Mouse (Mus musculus): ENCODE results near the gene Klc2. TPM values are rescaled to one million over a fixed set of nuclear protein-coding genes. Genes with fewer than 3 reads are reported as not detected.
"Not testable (repeated sequence)": the region's sequence is repeated elsewhere in the genome, so short reads cannot be mapped to it uniquely, and the experiment has no call there.

Klc2 gene
- polyA plus RNA-seq, 1 experiment from 2014 or later, result 7.3 TPM

DNA sequence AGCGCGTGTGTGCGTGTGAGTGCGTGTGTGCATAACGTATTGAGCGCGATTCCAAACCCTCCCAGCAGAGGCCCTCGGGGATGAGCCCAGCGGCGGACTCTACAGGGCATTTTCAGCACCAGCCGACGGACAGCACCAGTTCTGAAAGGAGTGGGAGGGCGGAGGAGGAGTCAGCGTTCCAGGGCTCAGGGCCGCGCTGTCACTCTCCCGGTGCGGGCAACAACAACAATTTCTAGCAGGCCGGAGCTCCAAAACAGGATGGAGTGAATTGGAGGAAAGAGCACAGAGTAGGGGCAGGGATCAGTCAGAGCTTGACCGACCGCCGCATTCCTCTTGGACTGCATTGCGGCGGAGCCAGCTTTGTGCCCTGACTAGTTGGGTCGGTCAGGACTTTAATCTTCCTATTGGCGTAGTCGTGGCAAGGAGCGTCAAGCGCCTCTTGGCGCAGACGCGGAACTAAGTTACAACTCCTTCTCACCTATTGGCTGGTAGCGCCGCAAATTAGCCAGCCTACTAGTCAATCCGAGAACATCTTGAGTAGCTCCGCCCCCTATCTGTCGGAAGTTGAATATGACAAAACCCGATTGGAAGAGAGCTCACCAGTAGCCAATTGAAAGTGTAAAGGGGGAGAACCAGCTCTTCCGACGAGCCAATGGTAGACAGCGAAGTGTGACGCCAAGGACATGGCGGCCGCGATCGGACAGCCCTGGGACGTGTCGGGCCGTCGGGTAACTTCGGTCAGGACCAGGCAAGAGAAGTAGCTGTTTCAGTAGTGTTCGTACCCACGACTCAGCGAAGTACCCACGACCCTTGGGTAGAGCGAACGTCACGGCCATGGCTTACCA is 30.3 kb downstream of the Klc2 start, which contains the start of gene Yif1a:
Gene Yif1a, plus strand, starts transcription at position 655 of the 845 bp plus-strand sequence.
- ATAC-seq (replicated peaks; ENCODE audit: low FRiP score) (peak; percentile 93), DNase-seq (ENCODE audit: low spot score) (peak; percentile 93)
- Histone ChIP-seq H3K4me3 (ENCODE audit: low read depth, low read length) (peak within 1 kb of the TSS; percentile 79), H3K27ac (ENCODE audit: low read depth, low read length) (peak within 1 kb of the TSS; percentile 68), H3K36me3 (ENCODE audit: control insufficient read depth, insufficient read depth, low read length) (peaks cover 9% of the 10 kb centered on the region), H3K27me3 (replicated peaks; ENCODE audit: control insufficient read depth, insufficient read depth, low read length) (peaks cover 34% of the 10 kb centered on the region), H3K9me3 (ENCODE audit: control insufficient read depth, low read length) (no peaks in the 10 kb centered on the region), H3K9ac (ENCODE audit: low read depth, low read length) (peak within 1 kb of the TSS; percentile 79), H3K4me1 (replicated peaks; ENCODE audit: control insufficient read depth, insufficient read depth, low read length) (peaks cover 14% of the 10 kb centered on the region), H3K4me2 (peak within 1 kb of the TSS; percentile 88)
- under 1% methylated on average over 58 of the region's 58 CpGs for WGBS

DNA sequence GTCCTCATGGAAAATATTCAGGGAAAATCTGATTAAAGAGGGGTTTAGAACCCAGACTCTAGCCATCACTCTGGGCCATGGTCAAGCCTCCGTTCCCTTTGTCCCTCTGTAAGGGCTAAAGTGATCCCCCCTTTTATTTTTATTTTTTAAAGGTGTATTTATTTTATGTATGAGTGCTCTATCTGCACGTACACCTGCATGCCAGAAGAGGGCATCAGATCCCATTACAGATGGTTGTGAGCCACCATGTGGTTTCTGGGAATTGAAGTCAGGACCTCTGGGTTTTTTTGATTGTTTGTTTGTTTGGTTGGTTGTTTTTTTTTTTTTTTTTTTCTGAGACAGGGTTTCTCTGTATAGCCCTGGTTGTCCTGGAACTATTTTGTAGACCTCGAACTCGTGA is 31.8 kb downstream of the Klc2 start:
- H3K36me3 ChIP-seq (ENCODE audit: control insufficient read depth, insufficient read depth, low read length); H3K27ac ChIP-seq (ENCODE audit: low read depth, low read length); ATAC-seq (replicated peaks; ENCODE audit: low FRiP score); H3K9ac ChIP-seq (ENCODE audit: low read depth, low read length); H3K4me3 ChIP-seq (ENCODE audit: low read depth, low read length); DNase-seq (ENCODE audit: low spot score); H3K4me2 ChIP-seq; H3K9me3 ChIP-seq (ENCODE audit: control insufficient read depth, low read length): not testable (repeated sequence)
- peaks cover 14% of the 10 kb centered on the region for H3K4me1 ChIP-seq (replicated peaks; ENCODE audit: control insufficient read depth, insufficient read depth, low read length)
- peaks cover 50% of the 10 kb centered on the region for H3K27me3 ChIP-seq (replicated peaks; ENCODE audit: control insufficient read depth, insufficient read depth, low read length)
- WGBS, result 45% methylated on average over 4 of the region's 4 CpGs

DNA sequence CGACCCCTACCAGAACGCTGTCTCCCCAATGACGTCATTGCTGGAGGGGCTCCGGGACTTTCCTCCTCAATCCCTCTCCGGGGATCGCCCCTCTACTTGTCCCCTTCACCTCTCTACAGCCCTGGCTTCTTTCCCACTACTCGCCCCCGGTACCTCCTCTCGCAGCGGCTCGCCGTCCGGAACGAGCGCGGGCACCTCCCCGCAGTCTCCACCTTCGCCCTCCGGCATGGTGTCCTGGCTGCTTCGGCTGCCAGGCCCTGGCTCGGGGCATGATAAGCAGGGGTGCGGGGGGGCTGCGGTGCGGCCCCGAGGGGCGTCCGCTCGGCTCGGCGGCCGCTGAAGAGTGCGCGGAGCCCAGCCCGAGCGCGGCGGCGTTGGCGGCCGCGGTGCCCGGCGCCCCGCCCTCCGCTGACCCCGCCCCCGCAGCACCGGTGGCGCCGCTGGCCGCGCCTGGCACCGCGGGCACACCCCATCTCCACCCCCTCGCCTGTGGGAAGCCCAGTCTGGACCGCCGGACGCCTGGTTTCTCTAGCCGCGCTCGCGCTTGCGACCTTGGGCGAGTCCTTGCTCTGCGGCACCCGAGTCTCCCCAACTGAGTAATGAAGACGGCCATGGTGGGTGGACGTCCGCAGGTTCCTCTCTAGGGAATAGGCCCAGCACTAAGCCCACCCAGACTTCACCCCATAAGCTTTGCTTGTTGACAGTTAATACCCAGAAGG is 33.1 kb downstream of the Klc2 start, which contains the start of gene Tmem151a:
Gene Tmem151a, minus strand, starts transcription at position 387 of the 719 bp plus-strand sequence.
- Histone ChIP-seq H3K4me1 (replicated peaks; ENCODE audit: control insufficient read depth, insufficient read depth, low read length) (peaks cover 14% of the 10 kb centered on the region), H3K9ac (ENCODE audit: low read depth, low read length) (no peak within 1 kb of the TSS), H3K4me3 (ENCODE audit: low read depth, low read length) (peak within 1 kb of the TSS; percentile 54), H3K27ac (ENCODE audit: low read depth, low read length) (no peak within 1 kb of the TSS), H3K4me2 (peak within 1 kb of the TSS; percentile 71), H3K36me3 (ENCODE audit: control insufficient read depth, insufficient read depth, low read length) (peaks cover under 1% of the 10 kb centered on the region; the same call in 1 of the 2 replicates), H3K27me3 (replicated peaks; ENCODE audit: control insufficient read depth, insufficient read depth, low read length) (peaks cover 62% of the 10 kb centered on the region), H3K9me3 (ENCODE audit: control insufficient read depth, low read length) (no peaks in the 10 kb centered on the region)
- ATAC-seq (replicated peaks; ENCODE audit: low FRiP score) (no peak), DNase-seq (ENCODE audit: low spot score) (peak; percentile 37)
- 1% methylated on average over 69 of the region's 69 CpGs for WGBS

DNA sequence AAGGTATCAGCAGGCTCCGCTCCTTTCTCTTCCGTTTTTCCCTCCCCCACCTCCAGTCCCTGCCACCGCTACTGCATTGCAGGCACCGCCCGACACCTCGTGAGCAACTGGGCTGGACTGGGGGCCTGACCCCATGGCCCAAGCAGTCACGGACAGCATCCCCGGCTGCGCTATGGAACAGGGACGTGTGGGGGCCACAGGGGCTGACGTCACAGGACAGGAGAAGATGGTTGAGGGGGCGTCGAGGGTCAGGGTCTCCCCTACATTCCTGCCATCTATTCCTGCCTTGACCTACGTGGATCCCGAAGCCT is 33.6 kb downstream of the Klc2 start:
- Histone ChIP-seq H3K4me3 (ENCODE audit: low read depth, low read length) (peak overlapping the region; percentile 54), H3K4me1 (replicated peaks; ENCODE audit: control insufficient read depth, insufficient read depth, low read length) (peaks cover 14% of the 10 kb centered on the region), H3K36me3 (ENCODE audit: control insufficient read depth, insufficient read depth, low read length) (no peaks in the 10 kb centered on the region), H3K4me2 (peak overlapping the region; percentile 71), H3K27ac (ENCODE audit: low read depth, low read length) (no peak overlapping the region), H3K27me3 (replicated peaks; ENCODE audit: control insufficient read depth, insufficient read depth, low read length) (peaks cover 67% of the 10 kb centered on the region), H3K9ac (ENCODE audit: low read depth, low read length) (no peak overlapping the region), H3K9me3 (ENCODE audit: control insufficient read depth, low read length) (no peaks in the 10 kb centered on the region)
- DNase-seq (ENCODE audit: low spot score) (no peak), ATAC-seq (replicated peaks; ENCODE audit: low FRiP score) (no peak)
- 5% methylated on average over 15 of the region's 15 CpGs for WGBS

DNA sequence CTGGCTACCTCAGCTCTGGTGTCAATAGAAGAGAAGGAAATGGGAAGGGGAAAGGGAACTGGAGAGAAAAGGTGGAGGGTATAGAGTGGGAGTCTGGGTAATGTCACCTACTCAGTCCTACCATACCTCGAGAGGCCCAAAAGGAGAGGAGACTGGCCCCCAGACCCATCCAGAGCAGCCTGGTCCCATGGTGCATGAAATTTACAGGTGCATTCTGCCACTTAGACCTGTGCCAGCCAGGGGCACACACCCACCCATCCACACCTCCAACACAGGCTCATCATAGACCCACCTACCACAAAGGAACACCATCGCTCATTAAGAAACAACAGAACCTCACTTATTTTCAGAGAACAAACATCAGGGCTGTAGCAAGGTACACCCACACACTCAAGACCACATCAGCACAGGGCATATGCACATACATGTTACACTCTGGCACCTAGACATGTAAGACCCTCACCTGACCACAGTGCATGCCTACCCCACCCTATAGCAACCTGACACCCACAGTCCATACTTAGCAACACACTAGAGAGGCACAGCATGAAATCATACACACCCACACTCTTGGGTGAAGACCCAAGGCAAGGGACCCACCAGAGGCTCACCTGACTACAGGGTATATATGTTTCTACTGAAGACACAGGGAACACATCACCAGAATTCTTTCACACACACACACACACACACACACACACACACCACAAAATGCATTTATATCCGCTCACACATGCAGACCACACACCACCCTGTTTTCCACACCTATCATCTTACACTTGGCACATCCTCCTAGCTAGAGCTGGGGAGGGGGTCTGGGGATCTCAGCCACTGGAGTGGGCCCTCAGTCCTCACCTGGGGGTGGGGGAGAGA is 34.2 kb downstream of the Klc2 start:
- Histone ChIP-seq H3K27ac (ENCODE audit: low read depth, low read length) (no peak overlapping the region), H3K4me1 (replicated peaks; ENCODE audit: control insufficient read depth, insufficient read depth, low read length) (peaks cover 12% of the 10 kb centered on the region), H3K36me3 (ENCODE audit: control insufficient read depth, insufficient read depth, low read length) (no peaks in the 10 kb centered on the region), H3K4me2 (peak overlapping the region; percentile 71), H3K4me3 (ENCODE audit: low read depth, low read length) (peak overlapping the region; percentile 54), H3K27me3 (replicated peaks; ENCODE audit: control insufficient read depth, insufficient read depth, low read length) (peaks cover 68% of the 10 kb centered on the region), H3K9ac (ENCODE audit: low read depth, low read length) (no peak overlapping the region), H3K9me3 (ENCODE audit: control insufficient read depth, low read length) (no peaks in the 10 kb centered on the region)
- DNase-seq (ENCODE audit: low spot score), result peak; percentile 31
- ATAC-seq (replicated peaks; ENCODE audit: low FRiP score), result no peak
- 63% methylated on average over 3 of the region's 3 CpGs for WGBS

DNA sequence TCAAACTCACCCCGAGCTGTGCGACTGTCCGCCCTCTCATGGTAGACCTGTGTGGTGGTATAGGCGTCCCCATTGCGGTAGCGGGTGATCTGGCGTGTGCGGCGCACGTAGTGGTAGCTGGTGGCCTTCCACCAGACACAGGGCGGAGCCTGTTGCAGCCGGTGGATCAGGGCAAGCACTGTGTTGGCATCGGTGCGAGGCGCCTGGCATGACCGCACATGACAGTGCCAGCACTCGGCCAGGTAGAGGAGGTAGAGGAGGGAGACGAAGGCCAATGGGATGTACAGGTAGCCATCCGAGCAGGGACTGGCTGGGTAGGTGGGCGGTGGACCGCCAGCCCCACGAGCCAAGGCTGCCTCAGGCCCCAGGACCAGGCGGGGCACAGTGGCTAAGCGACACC is 35.8 kb downstream of the Klc2 start:
- no peaks in the 10 kb centered on the region for H3K9me3 ChIP-seq (ENCODE audit: control insufficient read depth, low read length)
- peaks cover 6% of the 10 kb centered on the region for H3K4me1 ChIP-seq (replicated peaks; ENCODE audit: control insufficient read depth, insufficient read depth, low read length)
- 52% methylated on average over 24 of the region's 24 CpGs for WGBS
- no peak for DNase-seq (ENCODE audit: low spot score)
- H3K27me3 ChIP-seq (replicated peaks; ENCODE audit: control insufficient read depth, insufficient read depth, low read length), result peaks cover 71% of the 10 kb centered on the region
- no peak overlapping the region for H3K9ac ChIP-seq (ENCODE audit: low read depth, low read length)
- H3K4me2 ChIP-seq, result no peak overlapping the region
- H3K36me3 ChIP-seq (ENCODE audit: control insufficient read depth, insufficient read depth, low read length), result no peaks in the 10 kb centered on the region
- no peak for ATAC-seq (replicated peaks; ENCODE audit: low FRiP score)
- H3K27ac ChIP-seq (ENCODE audit: low read depth, low read length), result no peak overlapping the region
- H3K4me3 ChIP-seq (ENCODE audit: low read depth, low read length), result no peak overlapping the region

DNA sequence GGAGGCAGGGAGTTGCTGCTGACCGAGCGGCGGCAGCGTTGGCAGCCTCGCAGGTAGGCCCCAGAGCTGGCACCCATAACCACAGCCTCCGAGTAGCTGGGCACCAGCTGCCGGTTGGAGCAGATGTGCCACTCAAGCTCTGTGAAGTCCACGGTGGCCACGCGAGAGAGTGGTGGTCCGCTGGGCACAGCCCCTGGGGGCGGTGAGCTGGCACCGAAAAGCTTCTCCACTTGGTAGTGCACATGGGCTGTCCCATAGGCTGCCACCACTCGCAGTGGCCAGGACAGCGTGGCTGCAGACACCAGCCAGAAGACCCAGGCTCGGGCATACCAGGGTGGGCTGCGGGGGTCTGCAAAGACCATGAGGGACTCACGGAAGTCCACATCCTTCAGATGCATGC is 36.4 kb downstream of the Klc2 start:
- Histone ChIP-seq H3K4me3 (ENCODE audit: low read depth, low read length) (no peak overlapping the region), H3K27ac (ENCODE audit: low read depth, low read length) (no peak overlapping the region), H3K9me3 (ENCODE audit: control insufficient read depth, low read length) (no peaks in the 10 kb centered on the region), H3K9ac (ENCODE audit: low read depth, low read length) (no peak overlapping the region), H3K4me2 (no peak overlapping the region), H3K4me1 (replicated peaks; ENCODE audit: control insufficient read depth, insufficient read depth, low read length) (peaks cover 4% of the 10 kb centered on the region; the same call in 1 of the 2 replicates), H3K36me3 (ENCODE audit: control insufficient read depth, insufficient read depth, low read length) (no peaks in the 10 kb centered on the region), H3K27me3 (replicated peaks; ENCODE audit: control insufficient read depth, insufficient read depth, low read length) (peaks cover 71% of the 10 kb centered on the region)
- DNase-seq (ENCODE audit: low spot score) (peak; percentile 32), ATAC-seq (replicated peaks; ENCODE audit: low FRiP score) (no peak)
- WGBS, result 55% methylated on average over 18 of the region's 18 CpGs

DNA sequence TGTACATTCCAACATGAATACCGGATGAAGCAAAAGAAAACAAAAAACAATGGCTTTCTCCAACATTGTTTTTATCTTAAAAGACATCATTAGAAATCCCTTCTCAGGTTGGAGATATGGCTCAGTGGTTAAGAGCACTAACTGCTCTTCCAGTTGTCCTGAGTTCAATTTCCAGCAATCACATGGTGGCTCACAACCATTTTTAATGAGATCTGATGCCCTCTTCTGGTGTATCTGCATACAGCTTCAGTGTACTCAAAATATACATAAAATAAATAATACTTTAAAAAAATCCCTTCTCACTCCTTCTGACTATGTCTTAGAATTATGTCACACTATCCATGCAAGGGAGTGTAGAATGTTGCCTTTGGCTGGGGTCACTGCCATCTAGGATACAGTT is 39.1 kb downstream of the Klc2 start:
- H3K27ac ChIP-seq (ENCODE audit: low read depth, low read length), result no peak overlapping the region
- no peak for DNase-seq (ENCODE audit: low spot score)
- WGBS, result 88% methylated on average over 1 of the region's 1 CpGs
- H3K9ac ChIP-seq (ENCODE audit: low read depth, low read length), result no peak overlapping the region
- no peaks in the 10 kb centered on the region for H3K9me3 ChIP-seq (ENCODE audit: control insufficient read depth, low read length)
- H3K4me1 ChIP-seq (replicated peaks; ENCODE audit: control insufficient read depth, insufficient read depth, low read length), result no peaks in the 10 kb centered on the region
- no peaks in the 10 kb centered on the region for H3K36me3 ChIP-seq (ENCODE audit: control insufficient read depth, insufficient read depth, low read length)
- H3K4me3 ChIP-seq (ENCODE audit: low read depth, low read length), result no peak overlapping the region
- peaks cover 52% of the 10 kb centered on the region for H3K27me3 ChIP-seq (replicated peaks; ENCODE audit: control insufficient read depth, insufficient read depth, low read length)
- no peak for ATAC-seq (replicated peaks; ENCODE audit: low FRiP score)
- no peak overlapping the region for H3K4me2 ChIP-seq

Data from liver, embryonic 11.5 days (tissue).